Mouse (Mus musculus) cortical plate, adult 2 months (tissue): ENCODE results near the gene Map3k14. TPM values are rescaled to one million over a fixed set of nuclear protein-coding genes. Genes with fewer than 3 reads are reported as not detected.
"Not testable (repeated sequence)": the region's sequence is repeated elsewhere in the genome, so short reads cannot be mapped to it uniquely, and the experiment has no call there.

Experiments used
- H3K27ac ChIP-seq: fragments of 200-500 bp; 2 replicates; pipeline ENCODE4 v1.5.1; 2012; ENCODE audit warnings: low read length, control low read depth, inconsistent platforms; ENCODE audit not compliant: insufficient read depth
- H3K4me1 ChIP-seq: fragments of 200-500 bp; 2 replicates; pipeline ENCODE4 v1.6.1; 2011; ENCODE audit warnings: low read length; ENCODE audit not compliant: control insufficient read depth, insufficient read depth
- H3K4me3 ChIP-seq: fragments of 200-500 bp; 2 replicates; pipeline ENCODE4 v1.5.1; 2011; ENCODE audit warnings: mild to moderate bottlenecking, low read length, control low read depth; ENCODE audit not compliant: insufficient read depth
- CTCF ChIP-seq: fragments of 200-500 bp; IDR thresholded peaks from 2 replicates; pipeline ENCODE4 v1.5.1; 2011; ENCODE audit warnings: mild to moderate bottlenecking, control low read depth, low read length; ENCODE audit not compliant: insufficient read depth; ENCODE audit errors: extremely low read depth
- POLR2A ChIP-seq: fragments of 200-500 bp; IDR thresholded peaks from 2 replicates; pipeline ENCODE4 v1.6.1; 2011; ENCODE audit warnings: mild to moderate bottlenecking, low read length, control low read depth; ENCODE audit not compliant: insufficient read depth; ENCODE audit errors: extremely low read depth
- polyA plus RNA-seq: library from polyadenylated mRNA; depleted of rRNA; stranded (reverse); fragments of >200 nt; gene quantifications from 2 replicates; pipeline ENCODE4 v1.2.3, GENCODE M21; 2012

Gene Map3k14
- polyA plus RNA-seq, 1 experiment = 3.4 TPM

GRCm38 (mm10) chr11:103294772-103295171 is 27.5 kb upstream of the Map3k14 start:
- Histone ChIP-seq H3K27ac (no peak overlapping the region), H3K4me1 (no peaks in the 10 kb centered on the region; the same call in 1 of the 2 replicates), H3K4me3 (no peak overlapping the region)
- TF ChIP-seq CTCF (no peak), POLR2A (no peak)

GRCm38 (mm10) chr11:103294066-103294465 is 26.8 kb upstream of the Map3k14 start:
- Histone ChIP-seq H3K27ac (no peak overlapping the region), H3K4me1 (no peaks in the 10 kb centered on the region; the same call in 1 of the 2 replicates), H3K4me3 (no peak overlapping the region)
- no peak for TF ChIP-seq CTCF

GRCm38 (mm10) chr11:103292890-103293287 is 25.6 kb upstream of the Map3k14 start:
- no peak overlapping the region for H3K27ac ChIP-seq

GRCm38 (mm10) chr11:103292152-103292889 is 25.0 kb upstream of the Map3k14 start:
- Histone ChIP-seq H3K4me3 (no peak overlapping the region), H3K27ac (no peak overlapping the region), H3K4me1 (no peaks in the 10 kb centered on the region; the same call in 1 of the 2 replicates)
- TF ChIP-seq CTCF (no peak), POLR2A (no peak)

More at GRCm38 (mm10) chr11:103292890-103293287, 25.6 kb upstream of the Map3k14 start:
- Histone ChIP-seq H3K4me3 (no peak overlapping the region), H3K4me1 (no peaks in the 10 kb centered on the region; the same call in 1 of the 2 replicates)
- no peak for TF ChIP-seq CTCF

- not testable (repeated sequence) for H3K4me3 ChIP-seq, H3K27ac ChIP-seq, H3K4me1 ChIP-seq
These were observed 23.6 kb upstream of the Map3k14 start for GRCm38 (mm10) chr11:103290841-103291240.

DNA sequence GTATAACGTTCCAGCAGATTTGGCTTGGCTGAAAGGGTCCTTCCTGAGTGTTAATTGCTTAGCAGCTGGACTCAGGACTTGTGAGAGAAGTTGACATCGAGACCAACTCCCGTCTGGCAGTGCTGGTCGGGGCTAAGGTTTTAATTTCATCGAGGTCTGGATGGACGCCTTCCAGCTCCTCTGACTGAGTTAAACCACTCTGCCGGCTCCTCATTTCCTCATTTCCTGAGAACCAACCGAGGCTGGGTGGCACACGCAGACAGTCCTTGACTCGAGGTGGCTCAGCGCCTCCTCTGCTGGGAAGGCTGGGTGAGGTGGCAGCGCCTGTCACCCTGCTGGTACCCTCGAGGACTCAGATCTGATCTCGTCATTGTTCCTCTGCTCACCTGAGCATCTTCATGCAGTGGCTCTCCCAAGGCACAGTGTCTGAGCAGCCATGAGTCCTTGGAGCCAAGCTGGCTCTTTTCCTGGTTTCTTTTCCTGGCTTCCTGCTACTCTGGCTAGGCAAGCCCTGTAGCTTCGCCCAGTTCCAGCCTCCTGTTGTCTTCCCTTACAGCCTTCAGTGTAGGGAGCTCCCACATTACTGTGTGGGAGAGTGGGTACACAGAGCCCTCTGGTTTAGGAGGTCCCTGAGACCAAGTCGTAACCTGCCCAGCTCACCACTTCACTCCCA is 21.2 kb upstream of the Map3k14 start:
- TF ChIP-seq CTCF (no peak), POLR2A (no peak)
- H3K27ac ChIP-seq = no peak overlapping the region

GRCm38 (mm10) chr11:103286910-103287309 is 19.6 kb upstream of the Map3k14 start:
- Histone ChIP-seq H3K27ac (no peak overlapping the region), H3K4me1 (no peaks in the 10 kb centered on the region; the same call in 1 of the 2 replicates), H3K4me3 (no peak overlapping the region)
- TF ChIP-seq CTCF (no peak), POLR2A (no peak)

More for the DNA sequence above, 21.2 kb upstream of the Map3k14 start:
- Histone ChIP-seq H3K4me3 (no peak overlapping the region), H3K4me1 (no peaks in the 10 kb centered on the region; the same call in 1 of the 2 replicates)

DNA sequence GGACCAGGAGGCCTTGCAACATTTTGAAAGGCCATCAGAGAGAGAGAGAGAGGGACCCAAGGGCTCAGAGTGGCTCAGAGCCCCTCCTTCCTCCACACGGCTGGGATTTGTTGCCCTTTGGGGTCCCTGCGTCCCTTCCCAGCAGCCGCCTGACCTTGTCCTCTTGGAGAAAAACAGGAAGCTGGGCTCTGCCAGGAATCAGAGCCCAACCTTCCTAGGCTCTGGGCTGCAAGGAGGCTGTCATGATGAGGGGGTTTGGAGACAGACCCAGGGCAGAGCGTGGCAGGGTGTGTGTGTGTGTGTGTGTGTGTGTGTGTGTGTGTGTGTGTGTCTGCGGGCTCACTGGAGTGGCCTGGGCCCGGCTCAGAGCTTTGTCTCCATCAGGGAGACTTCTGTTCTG is 18.7 kb upstream of the Map3k14 start:
- no peaks in the 10 kb centered on the region for H3K4me1 ChIP-seq
- no peak for TF ChIP-seq POLR2A
- no peak for TF ChIP-seq CTCF
- no peak overlapping the region for H3K27ac ChIP-seq
- no peak overlapping the region for H3K4me3 ChIP-seq

DNA sequence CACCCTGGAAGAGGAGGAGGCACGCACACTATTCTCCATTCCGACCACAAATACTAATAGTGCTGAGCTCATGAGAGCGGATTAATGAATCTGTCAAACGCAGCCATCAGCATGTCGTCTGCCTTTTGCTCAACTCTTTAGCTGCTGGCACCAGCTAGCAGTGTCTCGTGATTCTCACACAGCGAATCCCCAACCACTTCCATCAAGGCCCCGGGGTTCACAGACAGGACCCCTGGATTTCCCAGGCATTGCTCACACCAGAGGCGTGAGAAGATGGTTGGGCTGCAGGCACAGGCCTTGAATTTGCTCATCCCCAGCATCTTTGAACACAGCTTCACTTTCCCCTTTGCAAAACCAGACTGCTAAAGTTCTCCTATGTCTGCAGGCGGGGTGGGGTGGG is 18.0 kb upstream of the Map3k14 start:
- Histone ChIP-seq H3K4me3 (no peak overlapping the region), H3K4me1 (no peaks in the 10 kb centered on the region), H3K27ac (no peak overlapping the region)
- TF ChIP-seq POLR2A (no peak), CTCF (no peak)

- Histone ChIP-seq H3K27ac (peak overlapping the region; percentile 34; the same call in 1 of the 2 replicates), H3K4me3 (no peak overlapping the region), H3K4me1 (no peaks in the 10 kb centered on the region)
- TF ChIP-seq CTCF (no peak), POLR2A (no peak)
These were observed 14.5 kb upstream of the Map3k14 start for GRCm38 (mm10) chr11:103281784-103282183.

DNA sequence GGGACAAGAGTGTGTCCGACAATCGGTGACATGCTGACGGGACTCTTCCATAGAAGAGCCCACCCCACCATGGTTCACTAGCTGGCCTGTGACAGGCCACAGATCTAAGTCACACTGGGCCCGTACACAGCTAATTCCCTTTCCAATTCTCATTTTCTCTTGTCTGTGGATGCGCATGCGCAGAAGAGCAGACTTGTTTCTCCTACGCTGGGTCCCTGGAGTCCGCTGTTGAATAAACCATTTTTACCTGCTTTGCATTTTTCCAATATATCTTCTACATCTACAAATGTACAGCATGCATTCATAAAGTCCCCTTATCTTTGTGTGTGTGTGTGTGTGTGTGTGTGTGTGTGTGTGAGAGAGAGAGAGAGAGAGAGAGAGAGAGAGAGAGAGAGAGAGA is 9.2 kb upstream of the Map3k14 start:
- H3K4me1 ChIP-seq = no peaks in the 10 kb centered on the region
- H3K4me3 ChIP-seq = no peak overlapping the region
- H3K27ac ChIP-seq = no peak overlapping the region
- no peak for TF ChIP-seq POLR2A
